Mouse (Mus musculus) lung, embryonic 15.5 days (tissue): ENCODE results near the gene Pip5k1a. TPM values are rescaled to one million over a fixed set of nuclear protein-coding genes. Genes with fewer than 3 reads are reported as not detected.
"Not testable (repeated sequence)": the region's sequence is repeated elsewhere in the genome, so short reads cannot be mapped to it uniquely, and the experiment has no call there.

Experiments used
- ATAC-seq: fragments of 200-750 bp; cut with Nextera tagmentation; 2 replicates; pipeline ENCODE4 v1.8.0; 2017; ENCODE audit warnings: moderate number of reproducible peaks, borderline replicate concordance; ENCODE audit not compliant: low FRiP score, low TSS enrichment; ENCODE audit errors: extremely low read depth
- H3K27ac ChIP-seq: fragments of 300-500 bp; sonication (generic); 2 replicates; pipeline ENCODE4 v1.5.1; 2015; ENCODE audit warnings: moderate library complexity, mild to moderate bottlenecking, inconsistent platforms
- H3K27me3 ChIP-seq: fragments of 300-500 bp; sonication (generic); 2 replicates; pipeline ENCODE4 v1.6.1; 2015; ENCODE audit warnings: inconsistent platforms
- H3K36me3 ChIP-seq: fragments of 300-500 bp; sonication (generic); 2 replicates; pipeline ENCODE4 v1.6.1; 2015; ENCODE audit warnings: inconsistent platforms
- H3K4me1 ChIP-seq: fragments of 300-500 bp; sonication (generic); 2 replicates; pipeline ENCODE4 v1.6.1; 2015; ENCODE audit warnings: inconsistent platforms
- H3K4me2 ChIP-seq: fragments of 300-500 bp; sonication (generic); 2 replicates; pipeline ENCODE4 v1.6.1; 2015; ENCODE audit warnings: inconsistent platforms, mild to moderate bottlenecking, moderate library complexity
- H3K4me3 ChIP-seq: fragments of 300-500 bp; sonication (generic); 2 replicates; pipeline ENCODE4 v1.5.1; 2015; ENCODE audit warnings: mild to moderate bottlenecking, inconsistent platforms
- H3K9ac ChIP-seq: fragments of 300-500 bp; sonication (generic); 2 replicates; pipeline ENCODE4 v1.6.1; 2015; ENCODE audit warnings: inconsistent platforms
- H3K9me3 ChIP-seq: fragments of 300-500 bp; sonication (generic); 2 replicates; pipeline ENCODE4 v1.6.1; 2016; ENCODE audit warnings: inconsistent platforms
- WGBS: fragments of 180-500 bp; shearing (Covaris S2); methylation state at CpG from one replicate; pipeline ENCODE4 v1.1.7; 2015; 5-methylcytosine and 5-hydroxymethylcytosine counted together
- polyA plus RNA-seq: library from polyadenylated mRNA; unstranded; fragments of >200 nt; fragmentation: Nextera tagmentation; extraction: Ambion mirVana; gene quantifications from 2 replicates; pipeline ENCODE4 v1.2.1, GENCODE M21; 2015

The Pip5k1a gene
- polyA plus RNA-seq, 1 experiment from 2014 or later, result 18.1 TPM

DNA sequence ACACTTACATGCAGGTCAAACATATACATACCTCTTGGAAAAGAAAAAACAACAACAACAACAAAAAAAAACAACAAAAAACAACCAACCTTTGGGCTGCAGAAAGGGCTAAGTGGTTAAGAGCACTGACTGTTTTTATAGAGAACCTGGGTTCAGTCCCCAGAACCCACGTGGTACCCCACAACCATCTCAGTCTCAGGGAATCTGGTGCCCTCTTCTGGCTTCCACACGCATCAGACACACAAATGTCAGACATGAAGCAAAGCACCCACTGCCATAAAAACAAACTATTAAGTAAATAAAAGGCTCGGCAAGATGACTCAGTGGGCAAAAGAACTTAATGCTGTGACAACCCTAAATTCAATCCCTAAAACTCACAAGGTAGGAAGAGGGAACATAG, 76.8 kb downstream of the Pip5k1a start:
- Histone ChIP-seq H3K36me3 (peaks cover 49% of the 10 kb centered on the region), H3K27ac (no peak overlapping the region), H3K4me3 (no peak overlapping the region), H3K9ac (no peak overlapping the region), H3K4me1 (peaks cover 12% of the 10 kb centered on the region), H3K9me3 (no peaks in the 10 kb centered on the region), H3K4me2 (no peak overlapping the region), H3K27me3 (no peaks in the 10 kb centered on the region)
- no peak for ATAC-seq
- 67% methylated on average over 3 of the region's 3 CpGs for WGBS

DNA sequence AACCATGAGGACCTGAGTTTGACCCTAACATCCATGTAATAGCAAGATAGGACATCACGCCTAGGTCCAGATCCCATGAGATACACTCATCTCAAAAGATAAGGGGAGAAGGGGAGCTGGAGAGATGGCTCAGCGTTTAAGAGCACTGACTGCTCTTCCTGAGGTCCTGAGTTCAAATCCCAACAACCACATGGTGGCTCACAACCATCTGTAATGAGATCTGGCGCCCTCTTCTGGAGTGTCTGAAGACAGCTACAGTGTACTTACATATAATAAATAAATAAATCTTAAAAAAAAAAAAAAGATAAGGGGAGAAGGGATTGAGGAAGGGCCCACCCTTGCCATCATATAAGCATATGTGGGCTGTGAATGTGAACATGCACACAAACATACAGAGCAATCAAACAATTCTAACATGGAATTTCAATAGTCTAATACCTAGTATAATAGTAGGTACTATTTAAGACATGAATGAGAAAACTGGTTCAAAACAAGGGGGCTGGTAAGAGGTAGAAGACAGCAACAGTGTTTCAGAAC, 77.4 kb downstream of the Pip5k1a start:
- not testable (repeated sequence) for H3K4me3 ChIP-seq, ATAC-seq, H3K9me3 ChIP-seq, H3K4me2 ChIP-seq, H3K27me3 ChIP-seq, H3K27ac ChIP-seq, H3K9ac ChIP-seq
- Histone ChIP-seq H3K36me3 (peaks cover 43% of the 10 kb centered on the region), H3K4me1 (peaks cover 17% of the 10 kb centered on the region)
- 57% methylated on average over 3 of the region's 3 CpGs for WGBS

DNA sequence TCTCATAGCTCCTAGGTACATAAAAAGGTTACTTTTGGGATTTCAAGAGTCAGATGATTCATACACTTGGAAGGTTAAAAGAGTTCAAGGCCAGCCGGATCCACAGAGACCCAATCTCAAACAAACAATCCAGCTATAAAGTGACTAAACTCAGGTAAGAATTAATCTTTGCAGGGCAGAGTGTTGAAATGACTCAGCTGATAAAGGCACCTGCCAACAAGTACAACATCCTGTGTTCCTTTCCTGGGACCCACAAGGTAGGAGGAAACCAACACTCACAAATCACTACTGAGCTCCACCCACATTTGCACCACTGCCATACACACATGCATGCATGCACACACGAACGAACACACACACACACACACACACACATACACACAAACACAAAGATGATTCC, 78.1 kb downstream of the Pip5k1a start:
- no peaks in the 10 kb centered on the region for H3K27me3 ChIP-seq
- no peak overlapping the region for H3K27ac ChIP-seq
- no peaks in the 10 kb centered on the region for H3K9me3 ChIP-seq
- WGBS, result 62% methylated on average over 3 of the region's 3 CpGs
- H3K4me1 ChIP-seq, result peaks cover 20% of the 10 kb centered on the region
- no peak for ATAC-seq
- H3K4me3 ChIP-seq, result no peak overlapping the region
- H3K9ac ChIP-seq, result no peak overlapping the region
- H3K4me2 ChIP-seq, result no peak overlapping the region
- peaks cover 35% of the 10 kb centered on the region for H3K36me3 ChIP-seq

DNA sequence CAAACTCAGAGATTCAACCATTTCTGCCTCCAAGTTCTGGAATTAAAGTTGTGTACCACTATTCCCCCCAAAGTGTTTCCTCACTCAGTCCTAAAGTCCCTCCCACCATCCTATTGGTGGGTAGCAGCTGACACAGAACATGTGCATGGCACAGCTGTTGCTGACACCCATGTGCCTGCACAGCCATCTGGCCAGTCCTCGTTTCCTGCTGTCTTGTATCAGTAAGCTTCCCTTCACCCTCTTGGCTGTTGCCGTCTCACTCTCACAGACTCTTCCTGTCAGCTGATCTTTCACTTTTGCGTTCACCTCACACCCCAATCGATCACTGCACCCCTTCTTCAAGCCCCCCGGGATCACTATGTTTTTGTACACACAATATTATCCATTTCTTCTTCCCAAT, 79.0 kb downstream of the Pip5k1a start:
- no peak for ATAC-seq
- H3K9me3 ChIP-seq, result no peaks in the 10 kb centered on the region
- no peak overlapping the region for H3K9ac ChIP-seq
- H3K4me1 ChIP-seq, result peaks cover 20% of the 10 kb centered on the region
- no peaks in the 10 kb centered on the region for H3K27me3 ChIP-seq
- 41% methylated on average over 5 of the region's 5 CpGs for WGBS
- H3K36me3 ChIP-seq, result peaks cover 26% of the 10 kb centered on the region
- H3K27ac ChIP-seq, result no peak overlapping the region
- H3K4me3 ChIP-seq, result no peak overlapping the region
- no peak overlapping the region for H3K4me2 ChIP-seq

DNA sequence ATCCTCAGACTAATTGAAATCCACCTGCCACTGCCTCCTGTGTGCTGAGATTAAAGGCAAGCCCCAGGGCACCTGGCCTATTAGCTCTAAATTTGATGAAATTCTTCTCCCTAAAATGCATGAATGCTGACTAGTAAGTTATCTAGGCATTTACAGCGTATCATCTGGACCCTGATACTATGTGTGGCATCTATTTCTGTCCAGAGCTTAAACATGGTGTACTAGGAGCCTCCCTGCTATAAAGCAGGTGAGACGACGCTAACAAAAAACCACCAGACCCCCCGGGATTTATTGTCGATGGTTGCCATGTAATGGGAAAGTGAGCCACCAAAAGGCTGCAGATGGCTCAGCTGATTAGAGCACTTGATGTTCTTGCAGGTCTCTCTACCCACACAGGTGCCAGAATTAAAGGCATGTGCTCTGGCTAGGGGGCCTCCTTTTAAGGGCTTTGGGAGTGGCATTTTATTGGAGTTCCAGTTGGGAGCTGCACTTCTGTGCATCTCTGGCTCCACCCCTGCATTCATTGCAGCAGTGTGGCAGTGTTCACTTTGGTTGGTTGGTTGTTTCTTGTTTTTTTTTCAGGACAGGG, 79.6 kb downstream of the Pip5k1a start:
- Histone ChIP-seq H3K36me3 (peaks cover 22% of the 10 kb centered on the region), H3K27me3 (no peaks in the 10 kb centered on the region), H3K9ac (no peak overlapping the region), H3K27ac (no peak overlapping the region), H3K4me3 (no peak overlapping the region), H3K4me2 (no peak overlapping the region), H3K9me3 (no peaks in the 10 kb centered on the region), H3K4me1 (peaks cover 20% of the 10 kb centered on the region)
- WGBS, result 61% methylated on average over 5 of the region's 5 CpGs
- ATAC-seq, result no peak

DNA sequence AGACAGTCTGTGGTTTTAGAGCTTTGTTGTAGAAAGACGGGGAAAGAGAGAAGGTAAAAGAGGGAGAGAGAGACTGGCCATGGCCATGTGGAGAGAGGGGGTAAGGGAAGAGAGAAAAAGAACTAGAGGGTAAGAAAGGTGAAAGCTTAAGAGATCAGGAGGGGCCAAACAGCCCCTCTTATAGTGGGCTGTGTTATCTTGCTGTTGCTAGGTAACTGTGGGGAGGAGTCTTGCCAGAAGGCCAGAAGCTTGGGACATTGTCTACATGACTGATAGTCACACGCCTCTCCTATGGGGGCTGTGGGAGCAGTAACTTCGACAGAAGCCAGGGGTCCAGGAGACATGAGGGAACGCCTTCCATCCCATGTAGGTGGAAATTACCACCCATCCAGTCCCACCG, 81.5 kb downstream of the Pip5k1a start:
- Histone ChIP-seq H3K4me3 (no peak overlapping the region), H3K9ac (no peak overlapping the region), H3K9me3 (no peaks in the 10 kb centered on the region), H3K27me3 (no peaks in the 10 kb centered on the region), H3K4me2 (peak overlapping the region; percentile 46), H3K27ac (no peak overlapping the region), H3K36me3 (peaks cover 4% of the 10 kb centered on the region; the same call in 1 of the 2 replicates), H3K4me1 (peaks cover 20% of the 10 kb centered on the region)
- 42% methylated on average over 5 of the region's 5 CpGs for WGBS
- ATAC-seq, result no peak

DNA sequence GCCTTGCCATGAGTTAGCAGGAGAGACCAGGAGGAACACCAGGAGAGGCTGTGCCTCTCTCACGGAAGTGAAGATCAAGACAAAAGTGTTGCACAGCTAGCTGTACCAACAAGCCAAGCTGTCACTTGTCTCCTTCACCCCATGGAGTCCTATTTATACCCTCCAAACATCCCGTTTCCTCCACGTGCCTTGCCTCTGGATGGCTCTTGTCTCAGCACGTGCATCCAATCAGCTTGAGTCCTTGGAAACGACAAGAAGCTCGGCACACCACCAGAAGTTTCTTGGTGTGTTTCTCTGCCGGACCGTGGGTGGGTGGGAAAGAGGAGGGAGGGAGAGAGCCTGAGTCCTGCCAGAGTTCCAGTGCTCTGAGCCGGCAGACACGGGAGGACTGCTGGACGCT, 82.2 kb downstream of the Pip5k1a start:
- no peaks in the 10 kb centered on the region for H3K9me3 ChIP-seq
- H3K4me3 ChIP-seq, result peak overlapping the region; percentile 6; the same call in 1 of the 2 replicates
- no peak overlapping the region for H3K9ac ChIP-seq
- peak; percentile 75; the same call in 1 of the 2 replicates for ATAC-seq
- peaks cover 20% of the 10 kb centered on the region for H3K4me1 ChIP-seq
- peak overlapping the region; percentile 46 for H3K4me2 ChIP-seq
- no peaks in the 10 kb centered on the region for H3K36me3 ChIP-seq
- WGBS, result 7% methylated on average over 11 of the region's 11 CpGs
- 0 out of 2 replicates have a peak overlapping the region, but pooled peaks have one; percentile 13 for H3K27ac ChIP-seq
- H3K27me3 ChIP-seq, result no peaks in the 10 kb centered on the region

DNA sequence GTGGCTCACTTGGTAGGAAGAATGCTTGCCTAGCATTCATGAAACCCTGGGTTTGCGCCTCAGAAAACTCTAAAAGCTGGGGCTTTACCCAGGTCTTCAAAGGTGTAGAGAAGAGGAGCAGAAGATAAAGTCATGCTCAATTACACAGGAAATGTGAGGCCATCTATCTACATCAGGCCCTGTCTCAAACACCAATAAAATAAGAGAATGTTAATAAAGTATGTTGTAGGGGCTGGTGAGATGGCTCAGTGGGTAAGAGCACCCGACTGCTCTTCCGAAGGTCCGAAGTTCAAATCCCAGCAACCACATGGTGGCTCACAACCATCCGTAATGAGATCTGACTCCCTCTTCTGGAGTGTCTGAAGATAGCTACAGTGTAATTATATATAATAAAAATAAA, 85.8 kb downstream of the Pip5k1a start:
- H3K9me3 ChIP-seq, ATAC-seq, H3K36me3 ChIP-seq, H3K27me3 ChIP-seq, H3K9ac ChIP-seq, H3K27ac ChIP-seq, H3K4me3 ChIP-seq, H3K4me2 ChIP-seq: not testable (repeated sequence)
- 90% methylated on average over 5 of the region's 5 CpGs for WGBS
- peaks cover 22% of the 10 kb centered on the region for H3K4me1 ChIP-seq

DNA sequence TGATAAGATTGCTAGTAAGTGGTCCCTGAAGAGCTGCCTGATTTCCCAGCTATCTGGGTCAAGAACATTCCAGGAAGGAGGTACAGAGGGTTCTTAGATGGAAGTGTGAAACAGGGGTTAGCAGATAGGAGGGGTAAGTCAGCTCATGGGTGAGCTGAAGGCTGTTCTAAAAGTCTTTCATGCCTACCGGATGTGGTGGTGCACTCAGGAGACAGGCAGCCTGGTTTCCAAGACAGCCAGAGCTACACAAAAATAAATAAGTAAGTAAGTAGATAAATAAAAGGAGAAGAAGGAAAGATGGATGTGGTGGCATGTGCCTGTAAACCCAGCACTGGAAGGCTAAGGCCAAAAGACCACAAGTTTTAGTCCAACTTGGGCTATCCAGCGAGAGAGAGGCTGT, 88.0 kb downstream of the Pip5k1a start:
- H3K27me3 ChIP-seq, result no peaks in the 10 kb centered on the region
- 50% methylated on average over 2 of the region's 2 CpGs for WGBS
- H3K4me2 ChIP-seq, result no peak overlapping the region
- H3K27ac ChIP-seq, result no peak overlapping the region
- peaks cover 11% of the 10 kb centered on the region for H3K4me1 ChIP-seq
- H3K36me3 ChIP-seq, result no peaks in the 10 kb centered on the region
- no peak for ATAC-seq
- H3K9me3 ChIP-seq, result no peaks in the 10 kb centered on the region
- no peak overlapping the region for H3K4me3 ChIP-seq
- H3K9ac ChIP-seq, result no peak overlapping the region

DNA sequence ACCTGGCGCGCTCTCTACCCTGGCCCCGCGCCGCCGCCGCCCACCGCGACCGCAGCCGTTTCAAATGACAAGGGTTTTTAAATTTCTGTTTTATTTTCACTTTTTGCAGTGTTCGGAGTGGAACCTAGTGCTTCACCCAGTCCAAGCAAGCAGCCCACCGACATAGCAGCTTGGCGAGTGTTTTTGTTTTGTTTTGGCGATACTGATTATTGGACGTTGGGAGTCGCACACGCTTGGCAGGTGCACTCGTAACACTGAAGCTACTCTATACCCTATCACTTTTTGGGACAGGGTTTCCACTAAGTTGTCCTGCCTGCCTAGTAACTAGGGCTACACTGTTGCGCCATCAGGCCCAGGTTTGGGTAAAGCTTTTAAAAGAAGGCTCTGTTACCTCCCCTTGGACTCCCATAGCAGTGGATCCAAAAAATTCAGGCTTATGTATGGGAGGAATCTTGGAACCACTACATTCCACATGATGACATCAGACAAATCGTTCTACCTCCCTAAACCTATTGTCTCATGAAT, 90.1 kb downstream of the Pip5k1a start:
- H3K4me3 ChIP-seq, result peak overlapping the region; percentile 89
- peaks cover 10% of the 10 kb centered on the region for H3K36me3 ChIP-seq
- peak overlapping the region; percentile 98 for H3K27ac ChIP-seq
- WGBS, result 3% methylated on average over 21 of the region's 21 CpGs
- H3K4me1 ChIP-seq, result peaks cover 20% of the 10 kb centered on the region
- no peak for ATAC-seq
- peak overlapping the region; percentile 57 for H3K9ac ChIP-seq
- H3K27me3 ChIP-seq, result no peaks in the 10 kb centered on the region
- peak overlapping the region; percentile 77 for H3K4me2 ChIP-seq
- H3K9me3 ChIP-seq, result no peaks in the 10 kb centered on the region

DNA sequence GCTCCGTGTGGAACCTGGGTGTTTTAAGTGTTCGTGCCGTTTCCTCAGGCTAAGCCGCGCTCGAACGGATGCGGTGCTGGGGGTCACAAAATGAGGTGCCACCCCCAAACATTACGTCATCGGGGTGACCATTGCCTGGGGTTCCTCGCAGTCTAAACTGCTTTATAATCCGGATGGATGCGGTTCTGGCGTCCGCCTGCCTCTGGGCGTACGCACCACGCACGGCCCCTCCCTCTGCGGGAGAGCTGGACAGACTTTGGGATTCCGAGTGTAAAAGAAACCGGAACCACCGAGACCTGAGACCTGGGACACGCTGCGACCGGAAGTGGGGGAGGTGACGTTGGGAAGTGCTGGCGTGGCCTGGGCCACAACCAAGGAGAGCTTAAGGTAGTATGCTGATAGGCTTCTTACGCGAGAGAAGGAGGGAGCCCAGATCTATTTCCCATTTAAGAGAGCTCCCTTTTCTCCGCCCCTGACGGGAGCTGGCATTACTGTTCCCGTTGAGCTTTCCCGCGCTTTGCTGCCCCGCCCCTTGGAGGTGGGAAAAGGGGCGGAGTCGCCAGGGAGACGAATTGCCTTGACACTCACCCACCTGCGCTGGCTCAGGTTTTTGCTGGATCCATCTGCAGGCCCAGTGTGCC, 90.7 kb downstream of the Pip5k1a start:
- Histone ChIP-seq H3K27me3 (no peaks in the 10 kb centered on the region), H3K4me2 (peak overlapping the region; percentile 77), H3K9ac (peak overlapping the region; percentile 57), H3K36me3 (peaks cover 16% of the 10 kb centered on the region), H3K9me3 (no peaks in the 10 kb centered on the region), H3K4me3 (peak overlapping the region; percentile 89), H3K4me1 (peaks cover 20% of the 10 kb centered on the region), H3K27ac (peak overlapping the region; percentile 98)
- peak; percentile 67 for ATAC-seq
- under 1% methylated on average over 40 of the region's 40 CpGs for WGBS

DNA sequence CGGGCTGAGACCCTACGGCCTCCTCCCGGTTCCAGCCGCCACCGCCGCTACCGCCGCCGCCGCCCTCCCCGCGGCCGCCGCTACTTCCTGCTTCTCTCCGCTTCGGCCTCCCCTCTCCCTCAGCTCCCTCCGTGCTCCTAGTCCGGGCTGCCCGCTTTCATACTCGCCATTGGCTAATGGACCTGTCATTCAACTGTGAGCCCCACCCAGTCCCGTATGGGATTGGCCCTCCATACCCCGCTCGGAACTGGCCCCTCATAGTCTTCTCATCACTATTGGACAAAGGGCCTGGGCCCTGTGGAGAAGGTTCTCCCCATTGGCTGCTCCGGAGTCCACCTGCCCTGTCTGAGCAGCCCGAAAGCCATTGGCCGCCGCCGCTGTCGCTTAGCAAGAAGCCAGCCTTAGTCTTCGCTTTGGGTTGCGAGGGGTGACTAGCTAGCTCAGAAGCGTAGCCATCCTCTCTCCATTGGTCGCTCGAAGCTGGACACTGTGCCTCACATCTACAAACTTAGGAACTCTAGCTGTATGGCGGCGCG, 91.3 kb downstream of the Pip5k1a start, which contains the start of gene Zfp687:
TSS of gene Zfp687 (minus strand) at position 112 of the 536 bp plus-strand sequence.
- Histone ChIP-seq H3K4me3 (peak within 1 kb of the TSS; percentile 89), H3K4me1 (peaks cover 20% of the 10 kb centered on the region), H3K36me3 (peaks cover 22% of the 10 kb centered on the region), H3K9me3 (no peaks in the 10 kb centered on the region), H3K27ac (peak within 1 kb of the TSS; percentile 98), H3K9ac (peak within 1 kb of the TSS; percentile 68), H3K27me3 (no peaks in the 10 kb centered on the region), H3K4me2 (peak within 1 kb of the TSS; percentile 84)
- peak; percentile 99 for ATAC-seq
- WGBS, result under 1% methylated on average over 37 of the region's 37 CpGs
